Mouse (Mus musculus): ENCODE data around the gene Fam83c.

Gene Fam83c

DNA sequence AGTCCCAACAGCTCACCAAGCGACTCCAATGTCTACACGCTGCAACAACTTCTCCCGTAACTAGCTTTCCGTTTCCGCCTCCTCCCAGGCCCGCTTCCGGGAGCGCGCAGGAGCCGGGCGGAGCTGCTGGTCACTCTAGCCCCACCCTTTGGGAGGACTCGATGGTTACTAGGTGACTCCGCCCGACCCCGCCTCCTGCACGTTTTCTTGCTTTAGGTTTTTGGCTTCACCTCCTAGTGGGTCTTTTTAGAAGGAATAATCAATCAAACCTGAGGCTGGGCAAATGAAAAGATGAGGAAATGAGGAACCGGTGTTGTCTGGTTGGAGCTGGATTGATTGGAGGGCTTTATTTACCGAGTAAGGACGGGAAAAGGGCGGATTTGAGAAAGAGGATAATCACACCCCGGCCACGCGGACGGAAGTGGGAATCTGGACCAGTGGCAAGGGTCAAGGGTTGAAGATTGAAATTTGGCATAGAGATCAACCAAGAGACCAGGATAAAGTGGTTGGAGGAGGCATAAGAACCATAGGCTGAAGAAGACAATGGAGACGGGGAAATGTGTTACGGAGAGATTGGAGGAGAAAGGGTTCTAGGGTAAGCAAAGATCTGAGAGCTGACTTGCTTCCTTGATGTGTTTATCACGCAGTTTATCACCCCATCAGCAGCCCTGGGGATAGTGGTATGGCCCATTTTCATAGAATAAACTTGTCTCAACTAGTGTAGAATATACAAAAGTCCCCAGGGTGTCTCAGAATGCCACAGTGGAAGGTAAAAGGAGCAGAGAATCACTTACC, 7.8 kb downstream of the Fam83c start, which contains the start of gene Eif6:
TSS of gene Eif6 (minus strand) at position 296 of the 795 bp plus-strand sequence.
- peak; percentile 53 to 67 for DNase-seq (ENCODE audit: low read depth in 1 of 2, low spot score in 2 of 2)

DNA sequence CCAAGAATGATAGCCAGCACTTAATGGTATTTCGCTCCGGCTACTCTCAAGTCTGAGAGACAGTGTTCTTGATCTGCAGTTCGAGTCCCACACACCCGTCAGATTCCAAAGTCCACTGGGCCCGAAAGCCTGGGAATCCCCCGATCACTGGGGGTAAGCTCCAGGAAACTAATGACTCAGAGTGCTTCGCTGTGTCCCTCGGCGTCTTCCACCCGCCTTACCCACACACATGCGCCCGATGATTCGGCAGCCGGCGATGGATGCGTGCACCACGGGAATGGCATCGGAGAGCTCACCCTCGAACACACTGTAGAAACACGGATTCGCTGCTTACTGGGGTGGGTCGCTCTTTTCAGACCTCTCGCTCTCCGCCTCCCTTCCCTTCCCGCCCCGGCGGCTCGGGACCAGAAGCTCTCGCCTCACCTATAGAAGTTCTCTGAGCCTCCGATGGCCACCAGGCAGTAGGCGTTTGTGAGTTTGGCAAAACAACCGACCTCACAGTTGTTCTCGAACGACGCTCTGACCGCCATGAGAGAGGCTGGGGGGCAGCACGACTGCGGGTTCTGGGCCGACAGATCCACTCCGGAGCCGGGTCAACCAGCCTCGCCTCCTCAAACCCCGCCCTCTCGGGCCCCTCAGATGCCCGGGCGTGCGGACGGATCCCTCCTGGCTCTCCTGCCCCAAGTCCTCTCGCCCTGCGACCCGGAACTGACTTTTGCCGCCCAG, 8.6 kb downstream of the Fam83c start:
- DNase-seq (ENCODE audit: low read depth in 1 of 2, low spot score in 2 of 2): peak in 1 of 2 experiments; percentile 27

DNA sequence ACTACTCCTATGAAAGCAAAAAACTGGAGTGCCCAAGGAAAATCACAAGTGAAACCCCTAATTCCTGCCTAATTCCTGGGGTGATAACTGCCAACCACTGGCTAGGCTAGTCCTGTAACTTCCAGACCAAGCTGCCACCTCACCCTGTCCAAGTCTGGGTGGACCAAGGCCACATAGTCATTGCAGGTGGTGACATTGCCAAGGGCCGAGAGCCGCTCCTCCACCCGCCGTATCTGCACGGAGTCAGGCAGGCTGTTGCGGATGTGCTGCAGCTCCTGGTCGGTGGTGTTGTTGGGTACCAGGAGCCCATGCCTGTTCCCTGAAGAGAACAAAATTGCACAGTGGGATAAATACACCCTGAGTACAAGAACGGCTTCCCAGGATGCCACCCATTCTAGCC, 10.9 kb downstream of the Fam83c start:
- no peak for DNase-seq (ENCODE audit: low read depth in 1 of 2, low spot score in 2 of 2)

DNA sequence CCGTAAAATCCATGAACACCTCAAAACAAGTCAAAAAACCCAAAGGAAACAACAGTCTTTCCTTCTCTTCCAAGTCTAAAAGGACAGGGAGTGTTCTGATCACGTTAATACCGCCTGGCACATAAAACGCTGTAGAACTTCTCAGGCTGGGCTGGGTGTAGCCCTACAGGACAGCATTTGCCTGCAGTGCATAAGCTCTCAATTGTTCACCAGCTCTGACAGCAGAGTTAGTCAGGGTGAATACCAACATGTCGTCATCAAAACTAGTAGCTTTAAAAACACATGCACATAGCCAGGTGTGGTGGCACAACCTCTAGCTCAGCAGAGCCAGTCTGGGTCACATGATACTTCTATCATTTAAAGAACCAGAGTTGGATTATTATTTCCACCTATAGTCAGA, 13.9 kb downstream of the Fam83c start:
- DNase-seq (ENCODE audit: low read depth in 1 of 2, low spot score in 2 of 2): no peak

DNA sequence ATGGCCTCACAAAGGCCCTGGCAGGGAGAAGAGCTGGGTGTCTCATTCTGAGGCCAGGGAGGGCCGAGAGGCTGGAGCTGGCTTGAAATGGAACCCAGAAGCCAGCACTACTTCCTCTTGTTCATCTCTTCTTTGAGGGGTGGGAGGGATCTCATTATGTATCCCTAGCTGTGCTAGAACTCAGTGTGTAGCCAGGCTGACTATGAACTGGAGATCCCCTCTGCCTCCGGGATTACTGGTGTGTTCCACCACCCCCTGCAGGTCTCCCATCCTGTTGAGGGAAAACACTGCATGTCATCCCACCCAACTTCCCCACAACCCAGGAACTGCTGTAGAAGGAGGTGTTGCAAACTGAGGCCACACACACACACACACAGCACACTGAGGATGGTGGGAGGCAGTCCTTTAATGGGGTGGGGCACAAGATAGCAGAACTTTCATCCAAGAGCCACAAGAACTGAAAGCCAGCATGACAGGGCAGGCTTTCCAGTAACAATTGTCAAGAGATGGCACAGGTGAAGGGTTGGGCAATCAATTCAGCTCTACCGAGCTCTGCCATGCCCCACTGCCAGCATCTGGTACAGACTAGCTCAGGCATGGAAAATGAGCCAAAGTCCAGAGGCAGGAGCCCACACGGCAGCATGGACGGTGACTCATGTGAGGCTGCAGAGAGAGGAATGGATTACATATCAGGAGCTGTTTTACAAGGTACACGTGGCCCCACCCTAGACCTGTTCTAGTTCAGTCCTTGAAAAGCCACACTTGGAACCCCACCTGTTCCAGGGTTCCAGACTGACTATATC, 15.0 kb downstream of the Fam83c start:
- no peak for DNase-seq (ENCODE audit: low read depth in 1 of 2, low spot score in 2 of 2)

DNA sequence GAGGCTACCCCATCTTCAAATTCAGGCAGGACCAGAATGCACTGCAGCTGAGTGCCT, 15.4 kb downstream of the Fam83c start, which contains the start of gene BC029722:
TSS of gene BC029722 (minus strand) at position 35 of the 57 bp plus-strand sequence.
- DNase-seq (ENCODE audit: low read depth in 1 of 2, low spot score in 2 of 2): no peak

DNA sequence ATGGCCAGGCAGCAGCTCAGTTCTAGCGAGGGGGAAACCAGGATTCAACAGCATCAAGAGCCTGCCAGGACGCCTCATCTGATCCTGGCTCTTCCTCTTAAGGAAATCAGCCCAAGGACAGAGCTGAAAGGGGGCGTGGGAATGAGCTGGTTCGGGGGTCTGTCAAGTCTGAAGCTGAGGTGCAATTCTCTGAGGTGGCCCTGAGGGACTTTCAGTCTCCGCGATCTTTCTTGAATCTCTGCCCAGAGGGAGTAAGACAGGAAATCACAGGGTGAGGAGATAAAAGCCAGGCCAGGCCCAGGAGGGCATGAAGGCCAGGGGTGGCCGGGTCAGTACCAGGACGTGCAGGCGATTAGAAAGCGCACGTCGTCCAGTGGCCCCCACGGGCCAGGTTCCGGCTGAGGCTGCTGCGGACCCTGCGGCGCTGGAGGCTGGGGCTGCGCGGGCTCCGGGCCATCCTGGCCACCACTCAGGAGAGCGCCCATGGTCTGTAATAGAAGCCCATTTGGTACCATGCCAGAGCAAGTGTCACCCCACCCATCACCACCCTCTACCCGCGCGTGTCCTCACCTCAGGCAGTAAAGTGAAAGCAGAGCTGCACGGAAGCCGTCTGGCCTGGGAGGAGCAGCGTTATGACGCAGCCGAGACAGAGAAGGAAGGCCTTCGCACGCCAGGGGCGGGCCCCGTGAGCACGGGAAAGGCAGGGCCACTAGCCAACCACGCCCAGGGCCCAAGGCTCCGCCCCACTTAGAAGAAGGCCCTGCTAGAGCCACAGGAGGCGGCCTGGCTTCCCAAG, 15.9 kb downstream of the Fam83c start:
- DNase-seq (ENCODE audit: low read depth in 1 of 2, low spot score in 2 of 2): peak; percentile 89 to 94

DNA sequence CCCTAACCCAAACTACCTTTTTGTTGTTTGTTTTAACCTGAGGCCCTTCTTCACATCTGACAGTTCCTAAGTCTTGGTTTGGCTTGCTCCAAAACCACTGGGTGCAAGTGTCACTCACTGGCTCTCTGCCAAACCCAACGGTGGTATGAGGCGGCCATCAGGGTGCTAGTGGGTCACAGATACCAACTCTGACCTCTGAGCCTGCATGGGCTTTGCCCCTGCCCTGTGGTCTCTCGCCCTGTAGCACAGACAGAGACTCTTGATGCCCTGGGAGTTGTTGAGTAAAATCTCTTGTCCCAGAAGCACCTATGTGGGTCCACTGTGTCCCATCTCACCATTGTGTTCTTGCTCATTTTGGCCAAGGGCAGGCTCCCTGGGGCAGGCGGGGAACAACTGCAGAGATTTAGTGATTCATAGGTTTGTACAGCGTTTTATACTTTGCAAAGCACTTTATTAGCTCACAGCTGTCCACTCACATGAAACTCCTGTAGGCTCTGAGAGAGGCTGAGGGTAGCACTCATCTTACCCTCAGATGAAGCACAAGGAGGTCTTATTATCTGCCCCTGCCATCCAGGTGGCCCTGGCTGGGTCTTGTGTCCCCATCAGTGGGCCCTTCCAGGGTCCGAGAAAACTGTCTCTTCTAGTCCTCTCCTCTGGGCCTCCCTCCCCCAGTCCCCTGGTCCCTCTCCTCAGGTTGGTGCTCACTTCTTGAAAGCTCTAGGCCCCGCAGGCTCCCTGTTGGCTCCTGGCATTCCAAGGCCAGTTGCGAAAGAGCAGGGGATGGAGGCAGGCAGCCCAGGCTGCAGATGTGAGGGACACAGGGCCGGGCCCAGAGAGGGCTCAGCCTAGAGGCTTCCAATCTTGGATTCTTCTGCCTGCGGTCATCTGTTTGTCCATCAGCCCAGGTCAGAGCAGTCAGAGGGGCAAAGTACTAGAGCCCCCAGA, 17.1 kb downstream of the Fam83c start:
- DNase-seq (ENCODE audit: low read depth in 1 of 2, low spot score in 2 of 2): no peak

DNA sequence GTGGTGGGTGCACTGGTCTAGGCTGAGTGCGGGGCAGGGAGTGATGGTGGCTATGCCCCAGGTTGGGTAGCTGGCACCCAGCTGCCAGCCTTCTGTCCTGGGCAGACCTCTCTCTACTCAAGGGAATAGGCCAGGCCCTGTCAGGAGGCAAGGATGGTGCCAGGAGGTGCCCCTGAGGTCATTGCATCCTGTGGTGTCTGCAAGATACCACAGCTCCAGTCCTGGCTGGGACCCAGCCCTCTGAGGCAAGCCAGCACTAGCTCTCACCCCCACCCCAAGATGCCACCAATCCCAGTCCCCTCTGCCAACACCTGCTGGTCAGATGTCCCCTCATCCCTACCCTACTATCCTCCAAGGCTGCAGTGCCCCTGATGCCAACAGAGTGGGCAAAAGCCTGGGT, 18.5 kb downstream of the Fam83c start:
- DNase-seq (ENCODE audit: low read depth in 1 of 2, low spot score in 2 of 2): no peak

DNA sequence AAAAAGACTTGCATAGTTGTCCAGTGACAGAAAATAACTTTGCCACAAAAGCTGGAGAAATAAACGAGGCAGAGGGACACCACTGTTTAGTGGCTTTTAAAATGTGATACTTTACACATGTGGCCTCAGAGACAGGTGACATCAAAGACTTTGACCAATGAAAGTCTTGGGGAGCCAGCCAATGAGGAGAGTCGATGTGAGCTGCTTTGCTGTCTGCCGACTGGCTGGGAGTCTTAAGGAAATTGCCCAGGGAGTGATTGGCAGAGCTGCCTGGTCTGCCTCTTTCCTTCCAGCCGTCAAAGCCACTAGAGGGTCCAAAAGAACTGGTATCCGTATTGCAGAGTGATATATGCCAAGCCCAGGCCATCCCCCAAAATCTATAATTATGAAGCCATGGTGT, 19.8 kb downstream of the Fam83c start:
- no peak for DNase-seq (ENCODE audit: low read depth in 1 of 2, low spot score in 2 of 2)

DNA sequence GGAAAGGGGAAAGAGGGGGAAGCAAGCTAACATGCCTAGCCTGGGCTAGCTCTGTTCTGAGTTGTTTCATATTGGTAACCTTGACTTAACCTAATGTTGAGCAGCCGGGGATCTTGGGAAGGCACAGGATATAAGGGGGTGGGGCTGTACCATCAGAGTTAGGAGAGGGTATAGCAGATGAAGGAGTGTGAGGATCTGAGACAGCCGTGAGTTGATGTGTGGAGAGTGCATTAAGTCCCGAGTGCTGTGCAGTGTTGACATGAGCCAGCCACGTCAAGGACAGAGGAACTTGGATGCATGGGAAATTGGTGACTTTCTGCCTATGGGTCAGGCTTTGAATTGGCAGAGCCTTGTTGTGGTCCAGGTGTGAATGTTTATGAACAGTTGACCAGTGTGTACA, 22.0 kb downstream of the Fam83c start:
- DNase-seq (ENCODE audit: low read depth in 1 of 2, low spot score in 2 of 2): no peak

DNA sequence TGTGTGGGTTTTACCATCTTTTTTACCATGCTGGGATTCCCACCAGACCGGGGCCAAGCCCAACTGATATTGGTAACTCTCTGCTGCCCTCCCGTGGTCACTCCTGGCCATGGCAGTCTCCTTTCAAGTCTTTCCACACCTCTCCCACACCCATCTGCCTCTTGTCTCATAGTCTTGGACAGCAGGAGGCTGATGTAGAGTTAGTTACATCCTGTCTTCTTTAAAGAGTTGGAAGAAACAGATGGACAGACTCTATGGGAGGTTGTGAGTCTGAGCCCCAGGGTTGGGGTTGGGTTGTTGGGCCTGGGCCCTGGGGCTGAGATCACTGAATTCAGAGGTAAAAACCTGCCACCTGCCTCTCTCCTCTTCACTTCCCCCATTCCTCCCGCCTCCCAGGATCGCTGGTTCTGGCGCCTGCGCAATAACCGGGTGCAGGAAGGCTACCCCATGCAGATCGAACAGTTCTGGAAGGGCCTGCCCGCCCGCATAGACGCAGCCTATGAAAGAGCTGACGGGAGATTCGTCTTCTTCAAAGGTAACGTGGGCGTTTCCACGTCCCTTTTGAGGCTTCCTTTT, 22.7 kb downstream of the Fam83c start:
- DNase-seq (ENCODE audit: low read depth in 1 of 2, low spot score in 2 of 2): peak in 1 of 2 experiments; percentile 68

DNA sequence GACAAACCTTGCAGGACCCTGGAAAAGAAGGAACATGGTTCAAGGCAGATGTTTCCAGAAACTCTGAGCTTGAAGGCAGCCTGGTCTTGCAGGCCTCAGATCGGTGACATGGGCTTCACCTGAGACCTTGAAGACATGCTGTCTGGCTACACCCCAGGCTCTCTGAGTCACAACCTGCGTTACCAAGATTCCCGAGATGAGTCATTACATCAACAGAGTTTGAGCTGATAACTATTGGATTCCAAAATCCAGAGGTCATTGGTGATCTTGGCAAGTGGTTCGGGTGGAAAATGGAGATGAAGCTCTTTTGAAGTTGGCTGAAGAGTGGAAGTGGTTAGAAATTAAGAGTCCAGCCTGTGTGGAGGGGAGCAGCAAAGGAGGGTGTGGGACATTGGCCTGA, 25.0 kb downstream of the Fam83c start:
- DNase-seq (ENCODE audit: low read depth in 1 of 2, low spot score in 2 of 2): no peak

DNA sequence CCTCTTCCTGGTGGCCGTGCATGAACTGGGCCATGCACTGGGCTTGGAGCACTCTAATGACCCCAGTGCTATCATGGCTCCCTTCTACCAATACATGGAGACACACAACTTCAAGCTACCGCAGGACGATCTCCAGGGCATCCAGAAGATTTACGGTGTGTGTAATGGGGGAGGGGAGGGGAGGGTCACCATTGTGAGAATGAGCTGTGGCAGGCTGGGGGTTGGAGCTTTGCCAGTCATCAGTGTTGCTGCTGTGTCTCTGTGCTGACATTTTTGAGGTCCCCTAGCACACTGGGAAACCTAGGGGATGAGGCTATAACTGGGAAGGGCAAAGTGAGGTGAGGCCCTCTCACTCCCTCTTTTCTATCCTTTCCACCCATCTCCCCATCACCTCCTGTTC, 27.2 kb downstream of the Fam83c start:
- DNase-seq (ENCODE audit: low read depth in 1 of 2, low spot score in 2 of 2): no peak

DNA sequence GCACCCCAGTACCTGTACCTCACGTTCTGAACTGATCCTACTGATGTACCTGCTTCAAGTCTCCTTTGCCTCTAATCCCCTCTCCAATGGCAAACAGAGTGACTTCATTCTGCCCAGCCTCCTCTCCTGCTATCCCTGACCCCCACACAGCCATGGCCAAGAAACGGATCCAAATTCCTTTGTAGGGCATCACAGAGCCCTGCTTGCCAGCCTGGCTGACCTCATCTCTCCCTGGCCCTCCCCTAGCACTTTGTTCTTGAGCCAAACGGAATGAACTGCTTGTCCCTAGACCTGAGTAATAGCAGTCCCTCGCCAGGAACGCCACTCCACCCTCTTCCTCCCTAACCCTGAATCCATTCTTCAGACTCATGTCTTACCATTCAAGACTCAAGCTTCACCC, 28.1 kb downstream of the Fam83c start:
- DNase-seq (ENCODE audit: low read depth in 1 of 2, low spot score in 2 of 2): no peak

DNA sequence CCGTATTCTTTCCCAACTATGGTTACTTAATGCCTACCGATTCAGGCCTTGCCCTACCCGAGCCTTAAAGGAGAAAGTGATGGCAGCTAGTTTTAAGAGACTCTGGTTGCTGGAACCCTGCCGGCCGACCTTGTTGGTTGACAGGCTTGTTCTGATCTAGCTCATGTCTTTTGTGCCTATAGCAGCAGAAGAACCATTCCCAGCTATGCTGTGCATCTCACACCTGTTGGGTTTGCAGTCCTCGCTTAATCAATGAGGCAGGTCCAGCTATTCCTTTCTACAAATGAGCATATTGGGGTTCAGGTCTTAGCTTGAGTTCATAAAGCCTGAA, 28.8 kb downstream of the Fam83c start:
- DNase-seq (ENCODE audit: low read depth in 1 of 2, low spot score in 2 of 2): no peak

DNA sequence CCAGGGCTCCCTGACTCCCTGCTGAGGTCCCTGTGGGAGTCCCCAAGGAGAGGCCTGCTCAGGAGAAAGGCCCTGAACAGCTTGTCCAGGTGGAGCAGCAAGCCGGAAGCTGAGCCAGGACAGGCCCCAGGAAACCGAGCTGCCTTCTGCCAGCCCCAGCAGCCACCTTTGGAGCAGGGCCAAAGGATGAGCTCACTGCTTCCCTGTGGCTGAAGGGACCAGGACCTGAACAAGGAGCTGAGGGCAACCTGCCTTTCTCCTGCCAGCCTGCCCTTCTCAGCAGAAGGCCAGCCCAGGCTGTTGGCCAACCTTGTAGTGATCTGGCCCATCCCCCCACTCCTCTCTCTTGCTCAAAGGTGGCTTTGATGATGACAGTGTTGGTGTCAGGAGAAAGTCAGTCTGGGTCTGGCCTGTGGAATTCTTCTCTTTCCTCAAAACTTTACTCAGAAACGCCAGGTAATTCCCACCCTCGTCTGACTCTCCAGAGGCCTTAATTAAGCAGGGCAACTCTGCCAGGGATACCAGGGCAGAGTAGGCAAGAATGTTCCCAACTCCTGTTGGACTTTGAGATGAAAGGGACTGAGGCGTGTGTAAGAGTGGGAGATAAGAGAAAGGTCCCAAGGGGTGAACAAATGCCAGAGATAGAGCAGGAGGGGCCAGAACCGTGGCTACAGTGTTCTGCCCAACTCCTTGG, 29.3 kb downstream of the Fam83c start:
- DNase-seq (ENCODE audit: low read depth in 1 of 2, low spot score in 2 of 2): no peak

DNA sequence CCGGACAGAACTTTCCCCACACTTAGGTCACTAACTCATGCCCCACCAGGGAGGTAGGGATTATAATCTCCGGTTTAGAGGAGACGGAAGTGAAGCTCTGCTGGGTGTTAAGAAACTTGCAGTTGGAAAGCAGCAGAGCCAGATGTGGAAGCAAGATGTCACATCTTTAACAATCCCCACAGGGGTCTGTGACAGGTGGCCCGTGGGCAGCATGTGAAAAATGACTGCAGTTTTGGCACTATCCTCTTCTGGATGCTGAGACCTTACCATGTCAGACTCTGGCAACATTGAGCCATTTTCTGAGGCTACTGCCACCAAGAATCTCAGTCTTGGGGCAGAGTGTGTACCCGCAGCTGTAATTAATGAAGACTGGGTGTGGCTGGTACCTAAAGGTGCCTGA, 30.6 kb downstream of the Fam83c start:
- no peak for DNase-seq (ENCODE audit: low read depth in 1 of 2, low spot score in 2 of 2)

DNA sequence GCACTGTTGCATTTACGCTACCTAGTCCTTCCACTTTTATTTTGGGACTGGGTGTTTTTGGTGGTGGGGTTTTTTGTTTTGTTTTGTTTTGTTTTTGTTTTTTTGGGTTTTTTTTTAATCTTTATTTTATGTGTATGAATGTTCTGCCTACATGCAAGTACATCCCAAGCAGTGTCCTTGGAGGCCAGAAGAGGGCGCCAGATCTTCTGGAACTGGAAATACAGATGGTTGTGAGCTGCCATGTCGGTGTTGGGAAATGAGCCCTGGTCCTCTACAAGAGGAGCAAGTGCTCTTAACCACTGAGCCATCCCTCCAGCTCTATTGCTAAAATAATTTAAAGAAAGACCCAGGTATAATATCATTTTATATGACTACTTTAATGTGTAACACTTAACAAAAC, 31.9 kb downstream of the Fam83c start:
- no peak for DNase-seq (ENCODE audit: low read depth in 1 of 2, low spot score in 2 of 2)

DNA sequence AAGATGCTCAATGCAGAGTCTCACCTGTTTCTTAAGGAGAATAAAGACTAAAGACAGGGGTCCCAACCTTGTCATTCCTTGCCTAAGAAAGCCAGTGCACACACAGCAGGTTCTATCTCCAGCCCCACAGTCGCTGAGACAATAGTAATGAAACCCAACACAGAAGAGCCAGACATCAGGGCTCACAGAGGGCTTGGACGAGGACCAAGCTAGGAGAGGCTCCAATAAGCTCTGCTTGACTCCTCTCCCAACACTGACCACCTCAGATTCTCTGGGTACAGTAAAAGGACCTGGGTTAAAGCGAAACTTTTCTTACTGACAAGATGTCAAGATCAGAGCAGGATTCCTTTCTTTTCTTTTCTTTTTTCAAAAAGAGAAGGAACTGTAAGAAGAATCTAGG, 36.0 kb downstream of the Fam83c start:
- no peak for DNase-seq (ENCODE audit: low read depth in 1 of 2, low spot score in 2 of 2)

Data from monocyte, adult 2 months (primary cell).